Mouse (Mus musculus): ENCODE data around the gene Dchs1.

DNA sequence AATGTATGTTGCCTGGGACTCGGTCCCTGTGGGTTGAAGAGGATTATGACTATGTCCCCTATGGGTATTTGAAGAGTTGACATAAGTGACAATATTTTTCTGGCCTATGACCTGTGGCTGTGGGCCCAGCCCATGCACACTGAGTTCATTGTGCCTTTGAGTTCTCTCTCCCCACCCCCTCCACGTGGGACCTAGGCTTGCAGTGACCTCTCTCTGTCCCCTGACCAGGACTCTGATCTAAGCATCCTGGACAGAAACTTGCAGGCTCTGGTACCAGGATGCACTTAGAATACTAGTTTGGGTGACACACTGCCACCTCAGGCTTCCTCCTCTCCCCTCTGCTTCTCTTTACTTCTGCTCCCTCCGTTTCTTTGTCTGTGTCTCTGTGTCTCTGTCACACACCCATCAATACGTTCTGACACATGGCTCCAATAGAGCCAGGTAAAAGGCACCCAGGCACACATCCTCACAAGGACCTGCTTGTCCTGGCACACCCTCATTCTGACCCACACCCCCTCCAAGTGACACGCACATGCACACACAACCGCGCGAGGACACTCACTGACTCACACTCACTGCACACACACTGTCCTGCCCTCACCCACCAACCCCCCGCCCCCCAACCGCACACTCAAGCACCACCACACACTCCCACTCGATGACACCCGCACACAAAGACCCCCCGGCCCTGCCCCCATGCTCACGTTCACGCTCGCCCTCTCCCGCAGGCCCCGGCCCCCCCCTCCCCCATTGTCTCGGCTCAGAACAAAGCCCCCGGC, 759 bp downstream of the Dchs1 start:
- TF ChIP-seq POLR2A (IDR thresholded peaks at IDR 0.05; ENCODE audit: insufficient read length, low read depth) (no peak), MYOD1 (IDR thresholded peaks at IDR 0.05; ENCODE audit: control insufficient read depth in 1 of 3, insufficient read length in 2 of 3, low read depth in 2 of 3) (no peak), USF1 (IDR thresholded peaks at IDR 0.05; ENCODE audit: low read depth) (no peak)

All from myocyte (in vitro differentiated cells).